In the genomic region with DNA sequence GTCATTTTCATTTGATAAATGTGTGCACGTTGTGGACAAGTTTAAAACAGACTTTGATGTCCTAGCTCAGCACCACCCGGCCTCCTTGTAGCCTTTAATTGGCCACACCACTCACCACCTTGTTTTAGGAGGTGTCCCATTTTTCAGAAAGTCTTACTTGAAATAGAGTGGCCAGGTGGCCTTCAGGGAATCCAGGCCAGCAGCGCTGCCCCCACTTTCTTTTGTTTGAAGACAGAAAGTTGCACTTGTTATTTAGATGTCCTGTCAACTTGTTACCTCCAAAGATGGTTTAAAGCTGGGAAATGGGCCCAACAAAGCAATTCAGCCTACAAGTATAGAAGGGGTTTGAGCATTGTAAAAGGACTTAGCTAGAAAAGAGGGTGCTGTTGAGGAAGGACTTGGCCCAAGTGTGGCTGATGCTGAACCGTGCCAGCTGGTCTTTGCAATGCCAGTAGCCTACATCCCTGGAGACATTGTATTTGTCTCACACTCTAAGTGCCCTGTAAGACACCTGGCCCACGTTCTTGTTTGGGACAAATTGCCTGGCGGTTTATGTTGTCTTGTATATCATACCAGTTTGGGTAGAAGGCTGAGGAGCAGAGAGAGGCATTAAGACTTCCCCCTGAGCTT, we compare ENCODE assay signal across 8 mouse cellular contexts. TPM values are rescaled to one million over a fixed set of nuclear protein-coding genes. Genes with fewer than 3 reads are reported as not detected.
DNase-seq lines count a peak whose midpoint lies in the region; ATAC-seq and TF ChIP-seq lines count a peak whose summit lies in the region.

No protein-coding gene starts in this region.

- no peaks in the 10 kb centered on the region for H3K27me3 ChIP-seq in cerebellum, adult 2 months (ENCODE audit: control insufficient read depth, insufficient read depth, low read length)
- no peaks in the 10 kb centered on the region for H3K27me3 ChIP-seq in forebrain, embryonic 12.5 days
- H3K27me3 ChIP-seq in liver, embryonic 12.5 days (replicated peaks): no peaks in the 10 kb centered on the region

- peak overlapping the region; percentile 91 for H3K9ac ChIP-seq in forebrain, embryonic 12.5 days
- H3K9ac ChIP-seq in liver, embryonic 12.5 days: peak overlapping the region; percentile 95

- H3K27ac ChIP-seq in cerebellum, adult 2 months (ENCODE audit: insufficient read depth, low read length): peak overlapping the region; percentile 11; the same call in 1 of the 2 replicates
- peak overlapping the region; percentile 98; the same call in 1 of the 2 replicates for H3K27ac ChIP-seq in forebrain, embryonic 12.5 days
- H3K27ac ChIP-seq in liver, embryonic 12.5 days: peak overlapping the region; percentile 98

- DNase-seq in cerebellum, adult 2 months: no peak
- peak; percentile 28 for DNase-seq in 3T3-L1 (ENCODE audit: low read depth, low spot score)
- DNase-seq in left cerebral cortex, postnatal 36 days (ENCODE audit: low spot score in 2 of 2): no peak
- no peak for DNase-seq in urinary bladder, postnatal 4 days (ENCODE audit: low spot score in 2 of 2)
- no peak for DNase-seq in embryo, embryonic 9.5 days (ENCODE audit: extremely low spot score)

- no peak for TF ChIP-seq CTCF in cerebellum, adult 2 months (IDR thresholded peaks at IDR 0.05; ENCODE audit: borderline replicate concordance, insufficient read depth, low read depth, low read length)

- H3K36me3 ChIP-seq in forebrain, embryonic 12.5 days (replicated peaks): peaks cover 6% of the 10 kb centered on the region; the same call in 1 of the 2 replicates
- peaks cover 34% of the 10 kb centered on the region for H3K36me3 ChIP-seq in liver, embryonic 12.5 days

- no peaks in the 10 kb centered on the region; the same call in 1 of the 2 replicates for H3K4me1 ChIP-seq in cerebellum, adult 2 months (ENCODE audit: control insufficient read depth, insufficient read depth, low read length)
- H3K4me1 ChIP-seq in forebrain, embryonic 12.5 days: peaks cover 8% of the 10 kb centered on the region
- H3K4me1 ChIP-seq in liver, embryonic 12.5 days: peaks cover 46% of the 10 kb centered on the region

- peak overlapping the region; percentile 64 for H3K4me3 ChIP-seq in cerebellum, adult 2 months (replicated peaks; ENCODE audit: insufficient read depth, low read depth, low read length)
- peak overlapping the region; percentile 95 for H3K4me3 ChIP-seq in forebrain, embryonic 12.5 days (replicated peaks)
- H3K4me3 ChIP-seq in liver, embryonic 12.5 days: peak overlapping the region; percentile 95

- TF ChIP-seq POLR2A in cerebellum, adult 2 months (IDR thresholded peaks at IDR 0.05; ENCODE audit: borderline replicate concordance, insufficient read depth, low read length): no peak

- 7% methylated on average over 6 of the region's 6 CpGs for WGBS in cerebellum, adult 2 months
- 41% methylated on average over 6 of the region's 6 CpGs for WGBS in forebrain, embryonic 12.5 days
- WGBS in liver, embryonic 12.5 days (ENCODE audit: insufficient replicate concordance): 24% methylated on average over 6 of the region's 6 CpGs

- no peak for ATAC-seq in cerebellum, adult (ENCODE audit: insufficient number of reproducible peaks, low FRiP score, low TSS enrichment)
- no peak for ATAC-seq in forebrain, embryonic 12.5 days (ENCODE audit: low FRiP score)
- ATAC-seq in liver, embryonic 12.5 days: no peak

- intact Hi-C loops in left cerebral cortex, postnatal 36 days (cut with DNase I): no loop called here

- H3K4me2 ChIP-seq in forebrain, embryonic 12.5 days: peak overlapping the region; percentile 73
- peak overlapping the region; percentile 88 for H3K4me2 ChIP-seq in liver, embryonic 12.5 days

- H3K9me3 ChIP-seq in forebrain, embryonic 12.5 days: no peaks in the 10 kb centered on the region
- H3K9me3 ChIP-seq in liver, embryonic 12.5 days (replicated peaks): no peaks in the 10 kb centered on the region

RNA-seq across cellular contexts. Expression of a gene that starts 1.1 kb away (rescaled TPM):
- 86.8 and 92.5 TPM in 2 replicates for polyA plus RNA-seq in cerebellum, adult 2 months (2012; rRNA removed)
- 89.9 and 90.7 TPM in 2 replicates for polyA plus RNA-seq in forebrain, embryonic 12.5 days (2016; fragmentation: Nextera tagmentation; extraction: Ambion mirVana)
- 57.9 and 60.0 TPM in 2 replicates for polyA plus RNA-seq in liver, embryonic 12.5 days (2016; fragmentation: Nextera tagmentation; extraction: Ambion mirVana)
- total RNA-seq in left cerebral cortex, postnatal 36 days (2021): 10 to 100 TPM; 56.1 to 64.1 TPM

RNA-seq across cellular contexts. Expression of a gene that starts 27.0 kb away (rescaled TPM):
- polyA plus RNA-seq in cerebellum, adult 2 months (2012; rRNA removed): 0.77 and 0.86 TPM in 2 replicates
- 0.31 and 0.63 TPM in 2 replicates for polyA plus RNA-seq in forebrain, embryonic 12.5 days (2016; fragmentation: Nextera tagmentation; extraction: Ambion mirVana)
- 5.8 and 6.2 TPM in 2 replicates for polyA plus RNA-seq in liver, embryonic 12.5 days (2016; fragmentation: Nextera tagmentation; extraction: Ambion mirVana)
- total RNA-seq in left cerebral cortex, postnatal 36 days (2021): 1 to 10 TPM in 1 of 2 experiments, under 1 TPM in 1; 0.57 to 1.3 TPM

RNA-seq across cellular contexts. Expression of a gene that starts 58.0 kb away (rescaled TPM):
- polyA plus RNA-seq in cerebellum, adult 2 months (2012; rRNA removed): 70.0 and 94.4 TPM in 2 replicates
- 56.3 and 63.2 TPM in 2 replicates for polyA plus RNA-seq in forebrain, embryonic 12.5 days (2016; fragmentation: Nextera tagmentation; extraction: Ambion mirVana)
- 6.4 and 7.5 TPM in 2 replicates for polyA plus RNA-seq in liver, embryonic 12.5 days (2016; fragmentation: Nextera tagmentation; extraction: Ambion mirVana)
- 10 to 100 TPM; 41.3 to 51.0 TPM for total RNA-seq in left cerebral cortex, postnatal 36 days (2021)

Comparison
In these comparisons a context has a peak if more than half of its experiments do, and no peak if none do; other contexts are left out.
1. H3K27ac ChIP-seq: peak in every context shown above with its lines; median percentile 98 in forebrain, embryonic 12.5 days; 98 in liver, embryonic 12.5 days; 11 in cerebellum, adult 2 months.